Mouse (Mus musculus) lung, postnatal 0 days (tissue): ENCODE measurements around the gene Phb2.
"Not testable (repeated sequence)": the region's sequence is repeated elsewhere in the genome, so short reads cannot be mapped to it uniquely, and the experiment has no call there.

Experiments used
- CTCF ChIP-seq: IDR thresholded peaks from 2 replicates; pipeline ENCODE4 v1.5.1; 2016; ENCODE audit warnings: antibody characterized with exemption, mild to moderate bottlenecking
- EP300 ChIP-seq: IDR thresholded peaks from 2 replicates; pipeline ENCODE4 v1.6.1; 2016; ENCODE audit warnings: antibody characterized with exemption, mild to moderate bottlenecking, control low read depth

DNA sequence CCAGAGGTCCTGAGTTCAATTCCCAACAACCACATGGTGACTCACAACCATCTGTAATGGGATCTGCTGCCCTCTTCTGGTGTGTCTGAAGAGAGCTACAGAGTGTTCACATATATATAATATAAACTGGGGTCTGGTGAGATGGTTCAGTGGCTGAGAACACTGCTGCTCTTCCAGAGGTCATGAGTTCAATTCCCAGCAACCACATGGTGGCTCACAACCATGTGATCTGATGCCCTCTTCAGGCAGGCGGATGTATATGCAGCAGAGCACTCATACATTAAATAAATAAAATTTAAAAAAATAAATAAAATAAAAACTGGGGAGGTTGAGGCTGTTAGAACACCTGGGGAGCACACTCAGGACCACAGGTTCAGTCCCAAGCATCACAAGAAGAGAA lies 25.5 kb upstream of the Phb2 start:
- TF ChIP-seq CTCF, result peak; percentile 26; the same call in 1 of the 2 replicates
- TF ChIP-seq EP300, result not testable (repeated sequence)
